Mouse (Mus musculus) bone marrow macrophage, adult 2 months (primary cell): ENCODE measurements around the gene Sapcd1.

Source experiments
- CTCF ChIP-seq: IDR thresholded peaks from 2 replicates; pipeline ENCODE4 v1.5.1; 2012; ENCODE audit warnings: low read depth, mild to moderate bottlenecking, low read length, moderate library complexity
- POLR2A ChIP-seq: IDR thresholded peaks from 2 replicates; pipeline ENCODE4 v1.6.1; 2012; ENCODE audit warnings: mild to moderate bottlenecking, low read depth, low read length, borderline replicate concordance

DNA sequence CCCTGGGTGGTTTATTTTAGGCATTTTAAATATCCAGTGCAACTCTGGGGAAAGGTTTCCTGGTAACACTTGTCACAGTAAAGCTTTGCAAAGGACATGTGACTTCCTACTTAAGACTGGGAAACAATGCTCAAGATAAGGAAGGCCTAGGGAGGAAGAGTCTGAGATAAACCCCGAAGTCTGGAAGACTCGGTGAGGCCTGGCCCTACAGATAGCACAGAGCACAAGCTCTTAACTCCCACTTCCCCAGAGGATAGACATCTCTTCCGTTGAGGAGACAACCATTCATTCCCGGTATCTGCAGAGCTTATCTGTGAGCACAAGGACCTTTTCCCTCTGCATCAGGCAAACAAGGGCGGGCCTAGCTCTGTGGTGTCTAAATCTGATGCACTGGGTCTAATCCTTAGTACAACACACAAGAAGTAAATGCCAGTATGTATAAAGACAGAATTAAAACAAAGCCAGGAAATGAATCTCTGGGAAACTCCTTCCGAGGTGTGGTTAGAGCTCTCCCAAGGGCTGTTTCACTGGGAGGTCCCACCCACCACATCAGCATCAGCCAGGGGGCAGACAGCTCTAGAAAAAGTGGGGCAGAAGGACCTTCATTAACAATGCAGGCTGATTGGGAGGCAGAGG, 5.9 kb downstream of the Sapcd1 start:
- TF ChIP-seq CTCF (no peak), POLR2A (no peak)
